Mouse (Mus musculus): ENCODE data around the gene Ssmem1.

The Ssmem1 gene

GRCm38 (mm10) chr6:30554621-30555170 lies 45.0 kb downstream of the Ssmem1 start:
- DNase-seq, result no peak

DNA sequence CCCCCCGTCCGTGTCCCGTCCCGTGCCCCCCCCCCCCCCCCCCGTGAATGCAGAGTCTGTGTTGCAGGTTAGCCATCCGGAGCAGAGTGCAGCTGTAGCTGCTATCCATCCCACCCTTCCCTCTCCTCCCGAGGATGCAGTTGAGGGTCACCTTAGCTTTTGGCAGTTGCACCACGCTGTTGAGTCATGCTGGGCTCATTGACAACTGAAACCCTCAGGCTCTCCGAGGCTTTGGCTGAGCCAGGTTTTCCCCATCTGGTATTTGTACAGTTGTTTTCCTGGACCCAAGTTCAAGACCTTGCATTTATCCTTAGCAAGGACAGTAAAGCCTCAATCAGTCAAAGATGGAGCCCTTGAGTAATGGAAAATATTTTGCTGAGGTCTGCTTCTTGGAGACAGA lies 46.4 kb downstream of the Ssmem1 start:
- peak; percentile 15 for DNase-seq

DNA sequence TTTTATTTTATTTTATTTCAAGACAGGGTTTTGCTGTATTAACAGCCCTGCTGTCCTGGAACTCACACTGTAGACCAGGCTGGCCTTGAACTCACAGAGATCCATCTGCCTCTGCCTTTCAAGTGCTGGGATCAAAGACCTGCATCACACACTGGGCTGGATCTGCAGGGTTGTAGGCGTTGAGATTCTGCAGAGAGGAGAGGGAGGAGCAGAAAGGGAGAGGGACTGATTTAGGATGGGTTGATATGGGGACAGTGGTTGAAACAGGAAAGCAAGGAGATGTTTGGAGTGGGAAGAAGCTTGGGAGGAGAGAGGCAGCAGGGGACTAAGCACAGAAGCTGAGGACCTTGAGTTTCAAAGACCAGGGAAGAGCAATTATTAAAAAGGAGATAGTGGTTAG lies 50.1 kb downstream of the Ssmem1 start:
- no peak for DNase-seq

DNA sequence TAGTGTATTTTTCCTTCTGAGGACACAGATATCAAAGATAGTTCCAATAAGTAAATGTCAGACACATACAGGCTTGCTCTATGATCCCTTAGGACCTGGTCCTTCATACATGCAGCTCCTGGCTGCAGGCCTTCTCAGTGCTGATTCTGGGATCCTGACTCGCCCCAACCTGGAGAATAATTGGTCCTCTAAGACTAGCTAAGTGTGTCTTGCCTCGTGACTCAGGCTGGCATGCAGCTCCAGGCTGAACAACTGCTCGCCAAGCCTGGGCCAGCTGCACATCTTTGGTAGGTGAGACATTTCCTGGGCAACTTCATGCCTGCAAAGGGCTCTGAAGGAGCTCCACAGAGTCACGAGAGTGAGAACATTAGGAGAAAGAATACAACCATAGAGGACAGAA lies 52.5 kb downstream of the Ssmem1 start:
- no peak for DNase-seq

DNA sequence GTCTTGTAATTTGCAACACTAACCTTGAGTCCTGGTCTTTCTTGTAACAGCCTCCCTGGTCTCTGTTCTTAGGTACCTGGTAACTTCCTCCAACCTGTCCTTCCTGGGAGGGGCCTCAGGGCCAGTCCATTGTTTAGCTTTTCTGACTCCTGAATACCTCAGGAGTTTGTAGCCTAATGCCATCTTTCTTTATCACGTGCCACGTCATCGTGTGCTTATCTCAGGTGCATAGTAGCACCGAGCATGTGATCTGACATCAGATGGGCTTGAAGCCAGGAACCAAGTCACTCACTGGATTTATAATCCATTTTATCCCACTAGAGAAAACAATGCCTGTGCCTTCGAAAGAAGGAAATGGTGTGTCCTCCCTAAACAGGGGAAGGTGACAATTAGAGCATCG lies 53.9 kb downstream of the Ssmem1 start:
- DNase-seq, result no peak

DNA sequence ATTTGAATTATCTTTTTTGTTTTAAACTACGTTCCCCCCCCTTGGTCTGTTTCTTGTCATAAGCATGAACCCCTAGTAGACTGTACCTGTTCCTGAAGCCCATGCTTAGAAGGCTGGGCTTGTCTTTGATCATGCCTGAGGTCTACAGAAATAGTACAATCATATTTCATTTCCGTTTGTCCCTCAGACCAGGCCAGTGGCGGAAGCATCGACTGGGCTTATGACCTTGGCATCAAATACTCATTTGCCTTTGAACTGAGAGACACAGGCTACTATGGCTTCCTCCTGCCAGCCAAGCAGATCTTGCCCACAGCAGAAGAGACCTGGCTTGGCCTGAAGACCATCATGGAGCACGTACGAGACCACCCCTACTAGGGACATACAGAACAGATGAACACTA lies 54.4 kb downstream of the Ssmem1 start:
- DNase-seq, result no peak

- DNase-seq, result no peak
These were observed 58.4 kb downstream of the Ssmem1 start, which contains the start of gene Cpa4 for GRCm38 (mm10) chr6:30568069-30568468. Gene Cpa4 (plus strand): TSS chr6:30568369.

DNA sequence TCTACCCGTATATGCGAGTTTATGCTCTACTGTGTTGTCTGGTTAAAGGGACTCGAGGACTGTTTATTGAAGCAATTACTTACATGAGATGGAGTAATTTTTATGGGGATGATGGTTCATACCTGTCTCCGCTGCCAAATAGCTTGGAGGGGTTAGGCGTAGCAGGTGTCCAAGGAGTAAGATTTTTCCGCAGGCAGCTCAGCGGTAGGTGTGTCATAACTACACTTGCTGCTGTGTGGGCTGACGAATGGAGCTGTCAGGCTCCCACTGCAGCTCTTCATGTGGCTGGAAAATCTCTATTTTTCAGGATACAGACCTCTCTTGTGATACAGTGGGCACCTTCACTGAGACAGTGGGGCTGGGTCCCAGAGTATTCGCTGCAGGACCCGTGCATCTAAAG lies 59.7 kb downstream of the Ssmem1 start:
- no peak for DNase-seq
